Mouse (Mus musculus) frontal cortex, postnatal 25 days (tissue): ENCODE data around the gene Vmn1r183.
"Not testable (repeated sequence)": the region's sequence is repeated elsewhere in the genome, so short reads cannot be mapped to it uniquely, and the experiment has no call there.

ENCODE experiments used
- DNase-seq, 2 experiments: peaks; one replicate each; pipeline ENCODE4 v3.0.0; 2022; ENCODE audit warnings: low spot score in 2 of 2

The Vmn1r183 gene

DNA sequence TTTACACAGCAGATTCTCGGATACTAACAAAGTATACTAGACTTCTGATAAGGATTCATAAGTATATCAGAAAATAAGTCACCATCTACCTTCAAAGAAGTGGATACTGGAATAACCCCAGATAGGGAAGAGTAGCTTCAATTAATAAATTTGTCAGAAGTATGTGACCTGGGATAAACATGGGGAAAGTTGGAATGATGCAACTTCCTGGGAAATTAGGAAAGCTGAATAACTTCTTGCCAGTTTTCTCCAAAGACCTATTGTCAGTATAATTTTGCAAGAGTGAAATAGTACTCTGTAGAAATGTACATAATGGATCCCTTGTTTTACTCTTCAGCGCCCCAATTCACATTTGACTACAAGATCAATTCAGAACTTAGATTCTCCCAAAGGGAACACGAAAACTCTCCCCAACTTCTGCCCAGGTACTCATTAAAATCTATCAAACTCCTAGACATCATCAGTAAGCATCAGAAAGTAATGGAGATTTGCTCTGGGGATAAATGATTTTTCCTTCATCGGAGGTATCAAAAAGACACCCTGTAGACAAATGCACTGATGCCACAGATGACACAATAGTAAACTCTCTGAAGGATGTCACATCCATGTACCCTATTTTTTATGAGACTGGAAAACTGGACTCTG is at the start of gene Vmn1r183:
Gene Vmn1r183 (plus strand): TSS at position 595 of the 645 bp plus-strand sequence.
- DNase-seq: no peak

DNA sequence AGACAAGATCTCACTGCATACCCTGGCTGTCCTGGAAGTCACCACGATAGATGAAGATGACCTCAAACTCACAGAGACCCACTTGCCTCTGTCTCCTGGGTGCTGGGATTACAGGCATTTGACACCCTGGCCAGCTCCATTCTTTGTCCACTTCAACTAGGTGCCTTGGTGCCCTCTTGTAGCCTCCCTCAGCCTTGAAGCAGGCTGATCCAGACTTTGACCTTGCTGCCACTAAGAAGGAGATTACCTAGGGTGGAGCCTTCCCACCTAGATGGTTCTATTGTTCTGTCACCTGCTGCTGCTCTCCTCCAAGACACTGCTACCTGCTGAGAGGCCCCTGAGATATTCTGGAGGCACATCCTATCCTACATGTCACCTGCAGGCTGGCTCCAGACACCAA is 21.4 kb downstream of the Vmn1r183 start:
- DNase-seq: not testable (repeated sequence)

DNA sequence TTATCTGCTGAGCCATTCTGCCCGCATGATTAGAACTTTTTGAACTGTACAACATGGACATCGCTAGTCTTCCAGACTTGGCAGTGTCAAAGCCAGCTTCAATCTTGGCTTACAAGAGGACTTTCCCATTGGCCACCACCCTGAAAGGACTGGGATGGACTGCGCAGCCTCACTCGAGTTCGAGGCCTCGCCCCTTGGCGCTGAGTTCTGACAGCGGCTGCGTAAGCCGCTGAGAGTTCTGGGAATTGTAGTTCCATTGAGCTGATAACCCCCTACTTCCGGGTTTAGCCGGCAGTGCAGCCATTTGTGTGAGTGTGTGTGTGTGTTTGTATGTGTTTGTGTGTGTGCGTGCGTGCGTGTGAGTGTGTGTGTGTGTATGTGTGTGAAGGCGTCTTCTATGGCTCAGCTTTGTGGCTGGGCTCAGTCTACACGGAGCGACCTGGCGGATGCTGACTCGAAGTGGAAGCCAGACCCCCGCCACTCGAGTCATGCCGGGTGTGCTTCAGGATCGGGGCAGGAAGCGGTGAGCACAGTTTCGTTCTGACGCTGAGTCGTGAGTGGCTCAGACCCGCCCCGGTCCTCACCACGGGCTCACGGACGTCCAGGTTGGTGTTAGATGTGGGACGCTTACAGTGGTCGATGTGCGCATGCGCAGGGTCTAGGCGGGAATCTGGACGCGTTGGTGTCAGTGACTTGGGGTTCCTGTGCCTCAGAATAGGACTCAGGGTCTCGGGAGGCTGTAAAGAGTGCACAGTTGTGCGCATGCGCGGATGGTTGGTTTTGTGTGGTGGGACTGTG is 28.8 kb downstream of the Vmn1r183 start, which contains the start of gene Zfp180:
Gene Zfp180 (plus strand): TSS at position 291 of the 798 bp plus-strand sequence.
- DNase-seq: peak; percentile 81 to 91

DNA sequence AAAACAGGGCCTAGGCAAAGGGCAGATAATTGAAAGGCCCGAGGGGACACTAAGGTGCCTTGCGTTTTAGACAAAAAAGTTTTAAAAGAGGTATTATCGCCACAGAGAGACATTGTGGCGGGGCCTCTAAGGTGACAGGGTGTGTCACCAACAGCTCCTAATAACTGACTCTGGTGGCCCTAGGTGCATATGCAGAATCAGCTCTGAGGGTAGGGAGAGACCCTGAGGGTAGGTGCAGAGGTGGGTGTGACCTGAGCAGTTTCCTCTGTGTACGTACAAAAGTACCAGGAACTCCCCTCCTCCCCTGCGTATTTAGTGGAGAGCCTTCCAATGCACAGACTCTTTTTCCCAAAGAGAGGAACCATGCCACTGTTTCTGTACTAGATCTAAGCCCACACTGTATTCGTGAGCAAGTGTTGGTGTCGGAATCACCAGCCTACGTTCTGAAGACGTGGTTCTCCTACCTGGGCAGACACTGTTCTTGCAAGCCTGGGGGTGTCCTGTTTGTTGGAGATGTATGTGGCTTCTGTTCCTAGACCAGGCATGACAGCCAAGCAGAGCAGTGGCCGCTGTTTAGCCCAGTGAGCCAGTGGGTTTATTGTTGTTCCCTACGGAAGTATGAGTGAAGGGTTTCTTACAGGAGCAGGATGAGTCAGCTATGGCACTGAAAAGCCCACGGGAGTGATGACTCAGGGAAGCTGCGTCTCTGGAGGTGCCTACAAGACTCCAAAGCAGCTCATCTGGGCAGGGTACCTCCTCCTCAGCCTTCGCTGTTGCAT is 29.6 kb downstream of the Vmn1r183 start:
- DNase-seq: peak; percentile 19 to 41

DNA sequence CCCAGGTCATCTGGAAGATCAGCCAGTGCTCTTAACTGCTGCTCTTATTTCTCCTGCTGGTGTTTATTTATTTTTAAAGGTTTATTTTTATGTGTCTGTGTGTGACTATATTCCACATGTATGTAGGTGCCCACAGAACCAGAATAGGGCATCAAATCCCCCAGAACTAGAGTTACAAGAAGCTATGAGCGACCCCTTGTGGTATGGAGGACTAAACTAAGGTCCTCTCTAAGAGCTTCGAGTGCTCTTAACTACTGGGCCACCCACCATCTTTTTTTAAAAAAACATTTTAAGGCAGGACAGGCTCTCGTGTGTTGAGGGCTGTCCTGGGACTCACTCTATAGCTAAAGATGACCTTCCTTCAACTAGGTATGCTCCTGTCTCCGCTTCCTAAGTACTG is 33.8 kb downstream of the Vmn1r183 start:
- no peak for DNase-seq

DNA sequence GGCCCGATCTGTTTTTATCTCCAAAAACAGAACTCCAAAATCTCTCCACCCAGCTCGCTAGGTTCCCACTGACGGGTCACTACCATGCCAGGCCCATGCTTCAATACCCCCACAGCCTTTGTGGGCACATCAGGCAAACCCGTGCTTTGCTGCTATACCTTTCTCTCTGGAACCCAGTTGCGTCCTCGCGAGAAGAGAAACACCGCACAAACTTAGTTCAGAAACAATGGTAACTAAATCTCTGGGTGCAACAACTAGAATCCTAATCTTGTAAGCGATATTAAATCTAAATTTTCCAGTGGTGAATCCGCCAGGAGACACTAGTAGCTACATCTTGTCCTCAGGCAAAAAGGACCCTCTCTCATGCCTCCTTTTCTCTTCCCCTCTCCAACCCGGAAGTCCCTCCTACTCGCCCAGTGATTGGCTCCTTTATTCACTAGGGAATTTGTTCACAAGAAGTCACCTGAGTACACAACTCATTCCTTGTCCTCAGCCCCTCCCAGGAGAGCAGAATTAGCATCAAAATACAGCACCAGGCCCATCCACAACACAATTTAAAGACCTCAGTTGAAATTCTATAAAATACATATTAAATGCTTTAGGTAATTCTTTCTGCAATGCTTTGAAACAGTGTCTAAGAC is 34.6 kb downstream of the Vmn1r183 start:
- DNase-seq: no peak

DNA sequence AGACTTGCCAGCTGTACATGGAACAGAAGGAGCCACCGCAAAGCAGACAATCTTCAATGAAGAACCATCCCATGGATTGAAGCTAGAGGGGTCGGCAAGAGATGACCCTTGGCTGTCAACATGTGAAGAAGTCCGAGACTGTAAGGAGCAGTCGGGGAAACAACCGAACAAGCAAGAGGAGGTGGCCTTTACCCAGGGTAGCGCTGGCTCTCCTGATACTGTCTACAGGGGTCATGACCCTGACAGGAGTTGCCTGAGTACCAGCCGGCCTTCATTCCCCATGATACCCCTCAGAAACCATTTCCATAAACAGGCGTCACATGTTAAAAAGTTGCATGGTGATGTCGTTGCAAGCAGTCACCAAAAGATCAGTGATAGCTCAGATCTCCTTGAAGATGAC is 51.3 kb downstream of the Vmn1r183 start:
- no peak for DNase-seq

DNA sequence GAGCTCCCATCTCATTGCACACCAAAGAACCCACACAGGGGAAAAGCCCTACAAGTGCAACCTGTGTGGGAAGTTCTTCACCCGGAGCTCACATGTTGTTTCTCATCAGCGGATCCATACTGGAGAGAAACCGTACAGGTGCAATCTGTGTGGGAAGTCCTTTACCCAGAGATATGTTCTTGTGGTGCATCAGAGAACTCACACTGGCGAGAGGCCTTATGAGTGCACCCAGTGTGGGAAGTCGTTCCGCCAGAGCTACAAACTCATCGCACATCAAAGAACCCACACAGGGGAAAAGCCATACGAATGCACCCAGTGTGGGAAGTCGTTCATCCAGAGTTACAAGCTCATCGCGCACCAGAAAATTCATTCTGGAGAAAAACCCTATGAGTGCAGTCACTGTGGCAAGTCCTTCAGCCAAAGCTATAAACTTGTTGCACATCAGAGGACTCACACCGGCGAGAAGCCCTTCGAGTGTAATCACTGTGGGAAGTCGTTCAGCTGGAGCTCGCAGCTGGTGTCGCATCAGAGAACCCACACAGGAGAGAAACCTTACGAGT is 52.2 kb downstream of the Vmn1r183 start:
- DNase-seq: no peak

DNA sequence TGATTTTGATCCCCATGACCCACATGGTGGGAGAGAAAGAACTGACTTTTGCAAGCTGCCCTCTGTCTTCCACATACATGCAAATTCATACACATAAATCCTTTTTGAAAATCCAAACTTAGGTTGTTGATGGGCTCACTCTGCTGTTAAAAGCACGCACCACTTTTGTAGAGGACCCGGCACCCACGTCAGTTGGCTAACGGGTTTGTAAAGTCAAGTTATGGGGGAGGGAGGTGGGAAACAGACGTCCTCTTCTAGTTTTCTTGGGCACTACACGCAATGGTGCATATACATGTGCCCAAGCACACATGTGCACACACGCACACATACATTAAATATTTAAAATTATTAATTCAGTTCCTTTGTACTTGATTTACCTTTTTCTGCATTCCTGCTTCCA is 57.8 kb downstream of the Vmn1r183 start:
- DNase-seq: no peak

DNA sequence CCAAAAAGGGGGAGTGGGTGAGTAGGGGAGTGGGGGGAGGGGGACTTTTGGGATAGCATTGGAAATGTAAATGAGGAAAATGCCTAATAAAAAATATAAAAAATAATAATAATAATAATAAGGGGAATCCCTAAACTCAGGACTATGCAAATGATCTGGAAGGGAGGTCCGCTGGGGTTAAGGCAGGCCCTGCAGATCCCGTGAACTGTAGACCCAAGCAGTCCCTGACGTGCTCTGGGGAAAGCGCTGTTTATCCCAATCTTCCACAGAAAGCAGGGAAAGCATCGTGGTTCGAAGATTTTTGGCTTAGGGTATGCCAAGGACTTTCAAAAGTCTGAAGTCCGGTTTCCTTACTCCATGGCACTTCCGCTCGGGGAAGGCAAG is 58.7 kb downstream of the Vmn1r183 start:
- no peak for DNase-seq

DNA sequence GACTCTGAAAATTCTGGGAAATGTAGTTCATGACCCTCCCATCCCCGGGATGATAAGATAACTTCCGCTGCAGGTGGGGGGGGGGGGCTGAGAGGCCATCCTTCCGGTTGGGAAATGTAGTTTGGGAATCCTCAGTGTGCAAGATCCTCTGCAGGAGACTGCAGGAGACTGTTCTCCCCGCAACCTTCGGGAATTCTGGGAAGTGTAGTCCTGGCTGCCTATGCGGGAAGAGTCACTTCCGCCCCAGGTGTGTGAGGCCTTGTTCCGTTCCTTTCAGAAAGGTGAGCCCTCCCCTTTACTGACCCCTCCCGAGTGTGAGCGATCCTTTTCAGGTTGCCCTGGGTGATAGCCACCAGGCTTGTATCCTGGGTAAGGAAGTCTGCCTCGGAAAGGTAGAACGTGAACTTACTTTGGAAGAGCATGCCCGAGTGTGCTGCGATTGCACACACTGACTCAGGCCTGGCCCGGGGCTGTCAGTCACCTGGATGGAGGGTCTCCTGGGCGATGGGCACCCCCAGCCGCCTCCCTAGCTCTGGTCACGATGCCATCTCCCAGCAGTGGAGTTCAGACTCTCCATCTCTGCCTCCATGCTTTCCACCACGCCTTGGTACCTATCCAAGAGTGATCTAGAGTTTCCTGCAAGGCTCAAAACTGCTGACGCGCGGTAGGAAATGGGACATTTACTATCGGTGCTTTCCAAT is 59.3 kb downstream of the Vmn1r183 start, which contains the start of gene Zfp112:
Gene Zfp112 (plus strand): TSS at position 159 of the 701 bp plus-strand sequence.
- peak; percentile 46 to 64 for DNase-seq

DNA sequence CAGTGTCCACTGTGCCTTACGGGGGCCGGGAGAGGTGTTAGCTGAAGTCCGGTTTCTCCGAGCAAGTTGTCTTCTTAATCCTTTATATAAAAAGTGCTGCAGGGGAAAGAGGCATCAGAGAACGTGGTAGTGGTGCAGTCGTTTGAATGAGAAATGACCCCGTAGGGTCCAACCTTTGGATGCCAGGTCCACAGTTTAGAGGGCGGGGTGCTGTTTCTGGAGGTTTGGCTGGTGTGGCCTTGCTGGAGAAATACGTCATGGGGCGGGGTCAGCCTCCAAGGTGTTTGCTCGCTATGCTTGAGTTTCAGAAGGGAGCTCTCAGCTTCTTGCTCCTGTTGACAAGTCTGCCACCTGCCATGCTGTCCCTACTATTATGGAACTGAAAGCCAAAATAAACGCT is 59.9 kb downstream of the Vmn1r183 start:
- no peak for DNase-seq
